Mouse (Mus musculus) lung, adult 2 months (tissue): ENCODE measurements around the gene Wdr54. TPM values are rescaled to one million over a fixed set of nuclear protein-coding genes. Genes with fewer than 3 reads are reported as not detected.

Source experiments
- DNase-seq: peaks from one replicate; pipeline ENCODE4 v3.0.0; 2022
- H3K4me1 ChIP-seq: fragments of 200-500 bp; 2 replicates; pipeline ENCODE4 v1.6.1; 2011; ENCODE audit warnings: low read length; ENCODE audit not compliant: control insufficient read depth, insufficient read depth
- H3K4me3 ChIP-seq: fragments of 200-500 bp; replicated peaks from 2 replicates; pipeline ENCODE3; 2011; ENCODE audit warnings: low read depth, mild to moderate bottlenecking, control low read depth, low read length; ENCODE audit errors: extremely low read depth
- CTCF ChIP-seq: fragments of 200-500 bp; IDR thresholded peaks from 2 replicates; pipeline ENCODE4 v1.5.1; 2011; ENCODE audit warnings: mild to moderate bottlenecking, low read length, control low read depth; ENCODE audit not compliant: insufficient read depth
- POLR2A ChIP-seq: fragments of 200-500 bp; IDR thresholded peaks from 2 replicates; pipeline ENCODE4 v1.6.1; 2011; ENCODE audit warnings: low read depth, mild to moderate bottlenecking, control low read depth, low read length, borderline replicate concordance; ENCODE audit errors: extremely low read depth
- WGBS: fragments of 180-500 bp; shearing (Covaris S2); methylation state at CpG from one replicate; pipeline ENCODE4 v1.1.7; 2018; 5-methylcytosine and 5-hydroxymethylcytosine counted together
- polyA plus RNA-seq: library from polyadenylated mRNA; depleted of rRNA; stranded (reverse); fragments of >200 nt; gene quantifications from 2 replicates; pipeline ENCODE4 v1.2.3, GENCODE M21; 2012

Wdr54 gene
- polyA plus RNA-seq, 1 experiment, result 6.9 TPM

DNA sequence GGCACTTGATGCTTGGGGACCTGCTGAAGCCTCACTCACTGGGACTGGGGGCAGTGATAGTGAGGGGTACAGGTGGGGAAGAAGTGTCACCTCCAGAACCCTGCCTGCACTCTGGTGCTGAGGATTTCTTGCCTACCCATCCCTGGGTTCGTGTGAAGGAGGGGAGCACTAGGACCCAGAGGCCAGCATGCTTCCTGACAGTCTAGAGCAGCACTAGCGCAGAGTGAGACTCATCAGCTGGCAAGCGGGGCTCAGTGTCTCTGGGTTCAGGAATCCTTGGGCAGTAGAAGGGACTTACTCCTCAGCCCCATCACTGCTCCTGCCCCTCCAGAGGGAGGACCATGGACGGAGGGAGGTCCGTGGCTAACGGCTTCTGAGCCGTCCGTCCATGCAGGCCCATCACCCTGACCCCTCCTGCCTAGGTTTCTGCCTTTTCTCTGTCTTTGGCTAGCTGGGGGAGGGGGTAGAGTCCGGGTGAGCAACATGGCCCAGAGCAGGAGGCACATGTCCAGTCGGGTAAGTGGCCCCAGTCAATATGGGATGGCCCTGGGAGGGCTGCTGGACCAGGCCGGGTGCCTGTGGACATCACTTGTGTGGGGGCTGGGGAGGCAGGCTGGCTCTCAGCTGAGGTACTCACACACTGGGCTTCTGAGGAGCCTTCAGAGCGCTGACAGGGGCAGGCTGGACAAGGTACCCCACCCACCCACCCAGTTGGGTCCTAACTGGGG, 23.4 kb upstream of the Wdr54 start:
- DNase-seq, result no peak
- TF ChIP-seq POLR2A (no peak), CTCF (no peak)
- WGBS, result 41% methylated on average over 12 of the region's 12 CpGs
- no peaks in the 10 kb centered on the region for H3K4me1 ChIP-seq
- H3K4me3 ChIP-seq, result no peak overlapping the region

GRCm38 (mm10) chr6:83175996-83176395, 19.8 kb upstream of the Wdr54 start:
- DNase-seq, result no peak
- Histone ChIP-seq H3K4me3 (no peak overlapping the region), H3K4me1 (no peaks in the 10 kb centered on the region; the same call in 1 of the 2 replicates)
- WGBS, result 80% methylated on average over 8 of the region's 8 CpGs
- TF ChIP-seq POLR2A (no peak), CTCF (no peak)

- Histone ChIP-seq H3K4me3 (no peak overlapping the region), H3K4me1 (peaks cover 2% of the 10 kb centered on the region; the same call in 1 of the 2 replicates)
- no peak for DNase-seq
- WGBS, result 67% methylated on average over 9 of the region's 9 CpGs
- TF ChIP-seq CTCF (no peak), POLR2A (no peak)
Observed at GRCm38 (mm10) chr6:83172240-83172920, 16.2 kb upstream of the Wdr54 start.

DNA sequence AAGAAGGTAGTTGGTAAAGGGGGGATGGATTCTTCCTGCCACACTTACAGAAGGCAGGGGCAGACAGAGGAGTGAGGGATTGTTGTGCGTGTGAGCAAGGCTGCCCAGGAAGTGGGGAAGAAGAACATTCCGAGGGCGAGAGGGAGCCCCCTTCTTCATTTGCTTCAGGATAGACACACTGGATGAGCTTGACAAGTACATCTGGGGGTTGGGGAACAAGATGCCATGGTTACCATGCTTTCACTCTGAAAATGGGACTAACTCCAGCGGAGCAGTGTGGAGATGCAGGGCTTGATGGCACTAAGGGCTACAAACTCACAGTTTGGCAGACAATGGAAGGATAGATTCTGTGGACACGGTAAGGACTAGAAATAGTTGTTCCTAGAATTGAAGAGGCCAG, 14.9 kb upstream of the Wdr54 start:
- TF ChIP-seq CTCF, result no peak
- no peak for TF ChIP-seq POLR2A
- WGBS, result 74% methylated on average over 5 of the region's 5 CpGs
- H3K4me3 ChIP-seq, result no peak overlapping the region
- H3K4me1 ChIP-seq, result peaks cover 5% of the 10 kb centered on the region; the same call in 1 of the 2 replicates
- no peak for DNase-seq

DNA sequence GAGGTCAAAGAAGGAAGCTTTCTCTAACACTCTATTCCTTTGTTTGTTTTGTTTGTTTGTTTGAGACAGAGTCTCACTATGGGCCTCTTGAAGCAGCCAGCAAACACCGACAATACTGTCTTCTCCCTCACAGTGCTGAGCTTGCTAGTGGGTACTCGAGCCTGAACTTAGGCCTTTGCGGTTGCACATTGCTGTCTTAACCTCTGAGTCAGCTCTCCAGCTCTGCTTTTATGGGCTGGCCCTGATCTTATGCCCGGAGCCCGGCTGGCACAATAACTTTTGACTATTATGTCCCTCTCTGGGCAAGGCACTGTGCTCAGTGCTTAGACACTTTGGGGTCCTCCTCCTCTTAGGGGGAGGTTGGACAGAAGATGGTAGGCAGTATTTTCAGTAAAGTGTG, 13.7 kb upstream of the Wdr54 start:
- TF ChIP-seq POLR2A (no peak), CTCF (no peak)
- DNase-seq, result no peak
- Histone ChIP-seq H3K4me3 (no peak overlapping the region), H3K4me1 (peaks cover 5% of the 10 kb centered on the region; the same call in 1 of the 2 replicates)
- WGBS, result 45% methylated on average over 5 of the region's 5 CpGs

DNA sequence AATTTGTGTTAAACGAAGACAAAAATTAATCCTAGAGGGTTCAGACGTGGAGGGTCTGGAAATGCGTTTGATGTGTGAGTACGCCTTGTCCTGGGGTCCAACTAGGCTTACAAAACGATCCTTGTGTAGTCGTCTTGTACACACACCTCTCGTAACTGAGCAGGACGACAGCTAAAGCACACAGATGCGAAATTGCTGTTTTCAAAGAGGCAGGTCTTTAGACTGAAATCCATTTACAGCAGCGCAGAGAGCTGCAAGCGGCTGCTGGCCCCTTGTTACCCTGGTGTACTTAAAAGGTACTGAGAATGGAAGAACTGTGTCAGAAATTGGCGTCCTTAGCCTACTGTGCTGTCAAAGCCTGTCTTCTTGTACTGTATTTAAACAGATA, 10.0 kb upstream of the Wdr54 start:
- Histone ChIP-seq H3K4me3 (peak overlapping the region; percentile 90), H3K4me1 (peaks cover 5% of the 10 kb centered on the region)
- no peak for DNase-seq
- TF ChIP-seq CTCF (no peak), POLR2A (no peak)
- under 1% methylated on average over 12 of the region's 12 CpGs for WGBS

DNA sequence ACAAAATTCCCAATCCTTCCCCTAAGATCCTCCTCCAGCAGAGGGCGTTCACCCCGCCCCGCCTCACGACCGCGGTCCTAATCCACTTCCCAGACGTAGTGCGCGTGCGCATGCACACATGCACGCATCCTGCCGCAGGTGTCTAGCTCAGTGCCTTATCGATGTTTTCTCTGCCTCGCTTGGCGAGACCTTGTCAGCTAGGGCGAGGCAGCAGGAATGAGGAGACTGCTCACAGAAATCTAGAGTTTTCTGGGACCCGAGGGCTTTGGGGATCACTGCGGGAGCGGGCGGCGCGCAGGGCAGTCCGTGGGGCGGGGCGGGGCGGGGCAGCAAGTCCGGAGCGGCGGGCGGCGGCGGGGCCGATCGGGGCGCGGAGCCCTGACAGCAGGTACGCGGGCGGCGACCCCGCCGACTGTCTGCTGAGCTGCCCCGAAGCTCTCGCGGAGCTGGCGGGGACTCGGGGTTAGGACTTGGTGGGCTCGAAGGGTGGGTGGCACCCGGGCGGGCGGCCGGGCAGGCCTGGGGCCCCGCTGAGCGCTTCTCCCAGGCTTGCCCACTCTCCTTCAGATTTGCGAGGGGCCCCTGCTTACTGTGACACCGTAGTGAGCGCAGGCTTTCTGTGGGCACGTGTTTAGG, 9.5 kb upstream of the Wdr54 start, which contains the start of gene Dctn1:
Gene Dctn1 (plus strand): TSS at position 314 of the 636 bp plus-strand sequence.
- peak; percentile 95 for DNase-seq
- Histone ChIP-seq H3K4me1 (peaks cover 5% of the 10 kb centered on the region), H3K4me3 (peak within 1 kb of the TSS; percentile 90)
- TF ChIP-seq CTCF, result peak; percentile 58
- TF ChIP-seq POLR2A, result peak; percentile 45; the same call in 1 of the 2 replicates
- under 1% methylated on average over 56 of the region's 58 CpGs for WGBS

- 3% methylated on average over 6 of the region's 6 CpGs for WGBS
- H3K4me1 ChIP-seq, result peaks cover 5% of the 10 kb centered on the region
- peak overlapping the region; percentile 76 for H3K4me3 ChIP-seq
- TF ChIP-seq POLR2A (no peak), CTCF (no peak)
- DNase-seq, result no peak
Observed at GRCm38 (mm10) chr6:83165026-83165606, 8.9 kb upstream of the Wdr54 start.

DNA sequence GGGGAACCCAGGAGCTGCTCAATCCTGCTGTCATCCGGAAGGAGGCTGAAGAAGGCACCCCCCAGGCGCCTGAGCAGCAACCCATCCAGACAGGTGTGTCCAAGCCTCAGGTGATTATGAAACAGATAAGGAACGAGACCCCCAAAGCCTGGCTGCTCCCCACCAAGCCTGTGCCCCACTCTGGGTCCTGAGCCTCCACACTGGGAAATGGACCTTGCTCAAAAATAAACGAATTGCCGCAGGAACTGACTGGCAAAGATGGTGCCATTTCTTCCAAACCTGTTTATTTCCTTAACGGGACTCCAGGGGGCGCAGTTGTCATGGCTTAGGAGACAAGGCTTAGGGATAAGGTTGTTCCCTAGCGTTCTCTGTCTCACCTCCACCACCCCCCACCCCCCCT, 6.5 kb upstream of the Wdr54 start:
- DNase-seq, result no peak
- Histone ChIP-seq H3K4me1 (peaks cover 3% of the 10 kb centered on the region), H3K4me3 (peak overlapping the region; percentile 53)
- peak; percentile 52 for TF ChIP-seq CTCF
- no peak for TF ChIP-seq POLR2A
- 1% methylated on average over 8 of the region's 8 CpGs for WGBS
